Mouse (Mus musculus) hindbrain, postnatal 0 days (tissue): ENCODE data around the gene Prkci. TPM values are rescaled to one million over a fixed set of nuclear protein-coding genes. Genes with fewer than 3 reads are reported as not detected.

Source experiments
- ATAC-seq: fragments of 200-750 bp; cut with Nextera tagmentation; 2 replicates; pipeline ENCODE4 v1.8.0; 2017; ENCODE audit warnings: mild to moderate bottlenecking, moderate TSS enrichment, moderate library complexity
- DNase-seq: peaks from one replicate; pipeline ENCODE4 v3.0.0-alpha.2; 2015; ENCODE audit warnings: low spot score
- H3K27ac ChIP-seq: fragments of 300-500 bp; sonication (generic); 2 replicates; pipeline ENCODE4 v1.5.1; 2014; ENCODE audit warnings: mild to moderate bottlenecking
- H3K27me3 ChIP-seq: fragments of 300-500 bp; sonication (generic); 2 replicates; pipeline ENCODE4 v1.6.1; 2014; ENCODE audit warnings: low read length, mixed read lengths; ENCODE audit not compliant: insufficient read depth
- H3K36me3 ChIP-seq: fragments of 300-500 bp; sonication (generic); 2 replicates; pipeline ENCODE4 v1.6.1; 2014; ENCODE audit warnings: low read length, mixed read lengths; ENCODE audit not compliant: insufficient read depth
- H3K4me1 ChIP-seq: fragments of 300-500 bp; sonication (generic); 2 replicates; pipeline ENCODE4 v1.6.1; 2014; ENCODE audit warnings: antibody characterized with exemption, low read length, mixed read lengths; ENCODE audit not compliant: insufficient read depth
- H3K4me2 ChIP-seq: fragments of 300-500 bp; sonication (generic); 2 replicates; pipeline ENCODE4 v1.6.1; 2014; ENCODE audit warnings: low read depth, mild to moderate bottlenecking, low read length, moderate library complexity, mixed read lengths
- H3K4me3 ChIP-seq: fragments of 300-500 bp; sonication (generic); 2 replicates; pipeline ENCODE4 v1.5.1; 2014; ENCODE audit warnings: low read length
- H3K9ac ChIP-seq: fragments of 300-500 bp; sonication (generic); replicated peaks from 2 replicates; pipeline ENCODE4 v1.6.1; 2014; ENCODE audit warnings: mild to moderate bottlenecking, low read length, moderate library complexity, mixed read lengths
- H3K9me3 ChIP-seq: fragments of 300-500 bp; sonication (generic); 2 replicates; pipeline ENCODE4 v1.6.1; 2016; ENCODE audit warnings: low read length, mixed read lengths
- CTCF ChIP-seq: IDR thresholded peaks from 2 replicates; pipeline ENCODE4 v1.5.1; 2016; ENCODE audit warnings: antibody characterized with exemption, control low read depth, low read depth
- WGBS: fragments of 180-500 bp; shearing (Covaris S2); extraction: QIAGEN DNeasy Blood & Tissue Kit; methylation state at CpG from one replicate; pipeline ENCODE4 v1.1.7; 2014; 5-methylcytosine and 5-hydroxymethylcytosine counted together
- polyA plus RNA-seq: library from polyadenylated mRNA; unstranded; fragments of >200 nt; fragmentation: Nextera tagmentation; extraction: Ambion mirVana; gene quantifications from 2 replicates; pipeline ENCODE4 v1.2.1, GENCODE M21; 2015
- total RNA-seq: library from RNA; depleted of rRNA; stranded (reverse); fragments of >200 nt; gene quantifications from 2 replicates; pipeline ENCODE4 v1.2.3, GENCODE M21; 2014

Prkci gene
- total and polyA plus RNA-seq, 2 experiments from 2014 or later, result 20.8 to 45.2 TPM

- Histone ChIP-seq H3K4me1 (no peaks in the 10 kb centered on the region), H3K36me3 (peaks cover 20% of the 10 kb centered on the region; the same call in 1 of the 2 replicates), H3K27ac (no peak overlapping the region), H3K9me3 (no peaks in the 10 kb centered on the region), H3K9ac (no peak overlapping the region), H3K27me3 (no peaks in the 10 kb centered on the region), H3K4me3 (no peak overlapping the region), H3K4me2 (no peak overlapping the region)
- TF ChIP-seq CTCF, result no peak
- DNase-seq, result no peak
- ATAC-seq, result no peak
- 90% methylated on average over 2 of the region's 2 CpGs for WGBS
Measured at GRCm38 (mm10) chr3:31042992-31043391, 47.4 kb downstream of the Prkci start.

GRCm38 (mm10) chr3:31047263-31047662, 51.7 kb downstream of the Prkci start:
- peak; percentile 39 for DNase-seq
- H3K27me3 ChIP-seq, result no peaks in the 10 kb centered on the region
- H3K4me2 ChIP-seq, result no peak overlapping the region
- peak; percentile 60 for TF ChIP-seq CTCF
- H3K9me3 ChIP-seq, result no peaks in the 10 kb centered on the region
- H3K4me3 ChIP-seq, result no peak overlapping the region
- no peak for ATAC-seq
- H3K9ac ChIP-seq, result no peak overlapping the region
- 67% methylated on average over 3 of the region's 3 CpGs for WGBS
- peaks cover 18% of the 10 kb centered on the region for H3K36me3 ChIP-seq
- H3K4me1 ChIP-seq, result no peaks in the 10 kb centered on the region
- no peak overlapping the region for H3K27ac ChIP-seq

- peaks cover 11% of the 10 kb centered on the region for H3K36me3 ChIP-seq
- ATAC-seq (peak; percentile 25; the same call in 1 of the 2 replicates), DNase-seq (no peak)
- TF ChIP-seq CTCF, result peak; percentile 37
- H3K27ac ChIP-seq, result no peak overlapping the region
- no peak overlapping the region for H3K4me3 ChIP-seq
- H3K4me1 ChIP-seq, result no peaks in the 10 kb centered on the region
- no peak overlapping the region for H3K4me2 ChIP-seq
- no peaks in the 10 kb centered on the region for H3K27me3 ChIP-seq
- 80% methylated on average over 5 of the region's 5 CpGs for WGBS
- no peaks in the 10 kb centered on the region for H3K9me3 ChIP-seq
- no peak overlapping the region for H3K9ac ChIP-seq
Measured at GRCm38 (mm10) chr3:31049087-31049486, 53.5 kb downstream of the Prkci start.

- no peak overlapping the region for H3K4me3 ChIP-seq
- H3K4me2 ChIP-seq, result no peak overlapping the region
- peaks cover 9% of the 10 kb centered on the region for H3K36me3 ChIP-seq
- DNase-seq (peak; percentile 67), ATAC-seq (peak; percentile 84)
- no peaks in the 10 kb centered on the region for H3K4me1 ChIP-seq
- WGBS, result 52% methylated on average over 7 of the region's 7 CpGs
- H3K27me3 ChIP-seq, result no peaks in the 10 kb centered on the region
- H3K9me3 ChIP-seq, result no peaks in the 10 kb centered on the region
- peak overlapping the region; percentile 4; the same call in 1 of the 2 replicates for H3K27ac ChIP-seq
- no peak for TF ChIP-seq CTCF
- no peak overlapping the region for H3K9ac ChIP-seq
Measured at GRCm38 (mm10) chr3:31050375-31050774, 54.8 kb downstream of the Prkci start.

GRCm38 (mm10) chr3:31051730-31052129, 56.2 kb downstream of the Prkci start:
- Histone ChIP-seq H3K9me3 (no peaks in the 10 kb centered on the region), H3K4me1 (no peaks in the 10 kb centered on the region), H3K27ac (no peak overlapping the region), H3K27me3 (no peaks in the 10 kb centered on the region), H3K4me2 (no peak overlapping the region), H3K36me3 (peaks cover 9% of the 10 kb centered on the region), H3K4me3 (no peak overlapping the region), H3K9ac (no peak overlapping the region; the same call in 1 of the 2 replicates)
- TF ChIP-seq CTCF, result no peak
- ATAC-seq, result no peak
- no peak for DNase-seq
- WGBS, result 76% methylated on average over 9 of the region's 9 CpGs

GRCm38 (mm10) chr3:31053191-31053590, 57.6 kb downstream of the Prkci start:
- Histone ChIP-seq H3K36me3 (peaks cover 9% of the 10 kb centered on the region), H3K4me1 (no peaks in the 10 kb centered on the region), H3K27me3 (no peaks in the 10 kb centered on the region), H3K27ac (no peak overlapping the region), H3K4me3 (no peak overlapping the region), H3K9me3 (no peaks in the 10 kb centered on the region), H3K4me2 (no peak overlapping the region), H3K9ac (no peak overlapping the region)
- WGBS, result 89% methylated on average over 9 of the region's 9 CpGs
- ATAC-seq, result no peak
- DNase-seq, result no peak
- no peak for TF ChIP-seq CTCF

- H3K36me3 ChIP-seq, result peaks cover 4% of the 10 kb centered on the region; the same call in 1 of the 2 replicates
- no peaks in the 10 kb centered on the region for H3K27me3 ChIP-seq
- no peak for TF ChIP-seq CTCF
- ATAC-seq (no peak), DNase-seq (no peak)
- H3K4me2 ChIP-seq, result no peak overlapping the region
- H3K27ac ChIP-seq, result no peak overlapping the region
- H3K9ac ChIP-seq, result no peak overlapping the region
- no peaks in the 10 kb centered on the region for H3K4me1 ChIP-seq
- H3K4me3 ChIP-seq, result no peak overlapping the region
- H3K9me3 ChIP-seq, result no peaks in the 10 kb centered on the region
- 93% methylated on average over 8 of the region's 8 CpGs for WGBS
Measured at GRCm38 (mm10) chr3:31054888-31055287, 59.3 kb downstream of the Prkci start.
